Mouse (Mus musculus): ENCODE measurements around the gene Adamts10. TPM values are rescaled to one million over a fixed set of nuclear protein-coding genes. Genes with fewer than 3 reads are reported as not detected.

The Adamts10 gene
- polyA plus RNA-seq, 3 experiments from 2014 or later: 47.1 to 61.9 (median 61.1) TPM

DNA sequence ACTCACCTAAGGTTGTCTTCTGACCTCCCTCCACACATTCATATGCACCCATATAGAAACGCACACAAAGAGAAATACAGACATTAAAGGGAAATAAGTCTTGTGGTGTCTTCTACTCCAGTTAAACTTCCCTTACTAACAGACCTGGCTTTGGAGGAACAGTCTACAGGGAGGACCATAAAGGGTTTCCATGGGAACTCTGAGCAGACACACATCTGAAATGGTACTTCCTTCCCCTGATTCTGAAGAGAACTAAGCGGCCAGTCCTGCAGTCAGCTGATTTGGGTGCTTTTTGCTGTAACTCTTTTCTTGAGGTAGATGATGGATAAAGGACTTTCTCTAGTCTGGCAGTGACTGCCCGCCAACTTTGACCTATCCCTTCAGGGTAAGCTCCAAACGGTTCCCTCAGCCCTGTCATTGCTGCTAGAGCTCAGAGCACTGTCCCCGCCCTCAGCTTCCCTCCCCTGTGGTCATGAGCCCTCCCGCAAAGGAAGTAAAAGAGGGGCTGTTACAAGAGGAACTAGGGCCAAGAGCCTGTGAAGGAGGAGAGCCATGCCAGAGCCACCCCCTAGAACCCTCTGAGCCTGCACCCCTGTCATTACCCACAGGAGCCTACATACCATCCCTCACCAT, 31.3 kb downstream of the Adamts10 start, which contains the start of gene Myo1f:
Myo1f (plus strand) TSS at position 485 of the 633 bp plus-strand sequence.
- peak; percentile 75 for ATAC-seq

DNA sequence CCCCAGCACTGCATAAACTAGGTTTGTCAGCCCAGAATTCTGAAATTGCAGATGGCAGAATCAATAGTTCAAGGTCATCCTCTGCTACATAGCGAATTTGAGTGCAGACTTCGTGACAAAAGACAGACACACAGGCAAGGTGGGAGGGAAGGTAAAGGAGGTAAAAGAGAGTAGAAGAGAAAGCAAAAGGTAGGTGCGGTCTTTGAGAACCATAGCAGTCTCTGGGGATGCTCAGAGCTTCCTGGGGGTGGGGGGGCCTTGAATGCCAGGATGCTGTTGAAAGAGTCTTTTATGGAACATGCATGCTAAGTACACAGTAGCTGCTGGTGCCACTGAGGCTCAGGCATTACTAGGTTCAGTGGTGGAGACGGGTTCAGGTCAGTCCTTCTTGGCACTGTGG, 33.9 kb downstream of the Adamts10 start:
- peak; percentile 36 for ATAC-seq

GRCm38 (mm10) chr17:33563527-33564076, 39.6 kb downstream of the Adamts10 start:
- ATAC-seq: peak; percentile 59

DNA sequence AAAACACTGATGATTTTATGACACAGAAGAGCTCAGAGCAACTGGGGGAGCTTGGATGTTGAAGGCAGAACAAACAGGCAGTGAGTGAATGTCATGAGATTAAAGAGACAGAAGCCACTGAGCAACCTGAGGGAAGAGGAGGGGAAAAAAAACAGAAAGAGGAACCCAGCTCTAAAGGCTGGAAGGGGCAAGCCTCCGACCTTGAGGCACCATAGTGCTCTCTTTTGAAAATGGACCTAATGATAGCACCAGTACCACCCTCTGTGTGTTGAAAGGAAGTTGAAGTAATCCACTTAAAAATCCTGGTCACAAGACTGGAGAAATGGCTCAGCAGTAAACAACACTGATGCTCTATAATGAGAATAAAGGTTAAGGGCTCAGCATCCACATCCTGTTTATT, 40.6 kb downstream of the Adamts10 start:
- ATAC-seq: peak; percentile 44

GRCm38 (mm10) chr17:33566182-33566581, 42.2 kb downstream of the Adamts10 start:
- ATAC-seq: no peak

DNA sequence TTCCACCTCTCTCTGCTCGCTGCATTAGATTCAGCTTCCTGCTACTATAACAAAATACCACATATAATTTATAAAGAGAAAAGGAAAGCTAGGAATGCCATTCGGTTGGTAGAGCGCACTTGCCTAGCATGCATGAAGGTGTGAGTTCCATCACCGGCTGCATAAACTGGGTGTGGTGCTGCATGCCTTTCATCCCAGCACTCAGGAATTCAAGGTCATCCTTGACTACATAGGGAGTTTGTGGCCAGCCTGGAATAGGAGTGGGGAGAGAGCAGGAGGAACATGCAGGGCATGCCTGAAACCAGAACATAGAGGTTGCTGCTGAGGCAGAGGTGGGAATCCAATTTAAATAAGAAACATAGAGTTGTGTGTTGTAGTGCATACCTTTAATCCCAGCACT, 60.1 kb downstream of the Adamts10 start:
- no peak for ATAC-seq

DNA sequence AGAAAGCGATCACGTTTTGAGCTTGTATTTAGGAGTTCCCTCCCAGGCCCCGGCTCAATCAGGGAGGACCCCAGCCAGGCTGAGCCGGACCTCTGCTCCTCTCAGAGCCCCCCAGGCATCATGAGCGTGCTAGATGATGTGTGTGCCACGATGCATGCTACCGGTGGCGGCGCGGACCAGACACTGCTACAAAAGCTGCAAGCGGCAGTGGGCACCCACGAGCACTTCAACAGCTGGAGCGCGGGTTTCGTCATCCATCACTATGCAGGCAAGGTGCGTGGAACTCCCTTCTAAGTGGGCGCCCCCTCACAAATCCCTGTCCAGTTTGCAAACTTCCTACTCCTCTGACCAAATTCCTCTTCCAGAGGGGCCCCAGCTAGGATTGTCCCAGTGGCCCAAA, 62.0 kb downstream of the Adamts10 start:
- no peak for ATAC-seq

DNA sequence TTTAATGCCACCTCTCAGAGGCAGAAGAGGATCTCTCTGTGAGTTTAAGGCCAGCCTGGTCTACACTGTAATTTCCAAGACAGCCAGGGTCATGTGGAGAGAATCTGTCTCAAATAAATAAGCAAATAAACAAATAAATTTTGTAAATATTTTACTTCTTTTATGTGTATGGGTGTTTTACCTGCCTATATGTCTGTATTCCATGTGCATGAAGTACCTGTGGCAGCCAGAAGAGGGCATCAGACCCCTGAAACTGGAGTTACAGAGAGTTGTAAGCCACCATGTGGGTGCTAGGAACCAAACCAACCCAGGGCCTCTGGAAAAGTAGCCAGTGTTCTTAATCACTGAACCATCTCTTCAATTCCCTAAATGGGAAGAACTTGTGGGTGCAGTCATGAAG, 73.3 kb downstream of the Adamts10 start:
- no peak for ATAC-seq

DNA sequence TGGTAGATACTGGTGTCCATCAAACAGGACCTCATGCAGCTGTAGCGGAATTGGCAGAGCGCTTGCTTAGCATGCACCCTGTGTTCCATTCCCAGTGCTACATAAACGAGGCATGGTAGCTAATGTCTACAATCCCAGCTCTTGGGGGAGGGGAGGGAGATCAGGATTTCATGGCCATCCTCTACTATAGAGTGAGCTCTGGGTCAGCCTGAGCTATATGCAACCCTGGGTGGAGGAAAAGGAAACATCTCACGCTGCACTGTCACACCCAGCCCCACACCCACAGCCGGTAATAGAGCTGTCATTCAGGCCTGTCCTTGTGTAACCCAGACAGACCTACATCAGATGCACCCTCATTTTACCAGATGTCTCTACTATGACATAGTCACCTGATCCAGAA, 74.5 kb downstream of the Adamts10 start:
- no peak for ATAC-seq

DNA sequence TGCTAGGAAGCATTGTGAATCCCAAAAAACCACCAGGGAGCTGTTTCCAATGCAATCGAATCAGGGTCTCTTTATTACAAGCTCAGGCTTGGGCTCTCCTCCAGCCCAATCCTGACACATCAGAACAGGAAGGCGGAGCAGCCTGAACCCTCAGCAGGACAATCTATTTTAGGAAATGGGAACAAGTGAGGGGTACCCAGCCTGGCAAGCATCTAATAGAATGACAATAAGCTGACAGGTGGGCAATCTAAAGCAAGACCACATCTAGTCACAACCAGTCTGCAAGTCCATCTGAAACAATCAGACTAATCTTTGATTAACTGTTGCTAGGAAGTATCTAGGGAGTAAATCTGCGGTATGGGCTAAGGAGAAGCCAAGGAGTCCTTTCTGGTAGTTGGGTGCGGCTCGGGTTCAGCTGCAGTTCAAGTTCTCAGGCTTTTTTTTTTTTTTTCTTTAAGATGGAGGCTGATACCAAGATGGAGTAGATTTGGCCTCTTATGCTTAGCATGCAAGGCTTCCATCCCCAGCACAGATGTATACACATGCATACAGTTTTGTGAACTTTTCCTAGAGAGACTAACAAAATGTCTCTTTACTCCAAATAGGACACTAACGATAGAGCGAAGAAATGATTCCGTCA, 76.0 kb downstream of the Adamts10 start:
- no peak for ATAC-seq

DNA sequence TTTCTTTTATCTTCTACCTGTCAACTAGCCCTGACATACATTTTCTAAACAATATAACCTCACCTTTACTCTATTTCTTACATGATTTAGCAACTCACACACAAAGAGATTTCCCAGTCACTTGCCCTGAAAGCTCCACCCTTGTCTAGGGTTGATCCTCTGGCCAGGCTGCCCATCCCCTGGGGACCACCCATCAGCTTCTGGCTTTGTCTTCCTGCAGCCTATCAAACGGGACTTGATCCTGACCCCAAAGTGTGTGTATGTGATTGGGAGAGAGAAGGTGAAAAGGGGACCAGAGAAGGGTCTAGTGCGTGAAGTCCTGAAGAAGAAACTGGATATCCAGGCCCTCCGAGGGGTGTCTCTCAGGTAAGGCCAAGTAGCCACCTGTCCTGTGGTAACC, 76.8 kb downstream of the Adamts10 start:
- ATAC-seq: no peak

GRCm38 (mm10) chr17:33601947-33602346, 77.9 kb downstream of the Adamts10 start:
- ATAC-seq: no peak

Other genes starting within 250 kb of the Adamts10 start
- gene Zfp955b, start 234.7 kb upstream of the Adamts10 start, polyA plus RNA-seq (2017; shearing (Covaris generic)): 10 to 100 TPM in 2 of 3 experiments, 1 to 10 TPM in 1; 5.2 to 12.7 (median 10.7) TPM
- gene Zfp81, start 165.3 kb upstream of the Adamts10 start, polyA plus RNA-seq (2017; shearing (Covaris generic)): 10 to 100 TPM in 2 of 3 experiments, 1 to 10 TPM in 1; 8.2 to 15.8 (median 11.6) TPM
- 10 to 100 TPM; 11.3 to 14.5 (median 12.9) TPM for gene Zfp101, start 129.6 kb upstream of the Adamts10 start, polyA plus RNA-seq (2017; shearing (Covaris generic))
- not detected for gene Actl9, start 91.3 kb upstream of the Adamts10 start, polyA plus RNA-seq (2017; shearing (Covaris generic))
- 100 to 1,000 TPM in 1 of 3 experiments, 10 to 100 TPM in 2; 48.8 to 258 (median 51.4) TPM for gene Myo1f, start 31.5 kb downstream of the Adamts10 start, polyA plus RNA-seq (2017; shearing (Covaris generic))
- gene Zfp414, start 104.9 kb downstream of the Adamts10 start, polyA plus RNA-seq (2017; shearing (Covaris generic)): 10 to 100 TPM; 49.2 to 71.1 (median 57.9) TPM
- under 1 TPM; 0.57 to 0.93 (median 0.91) TPM for gene Pram1, start 113.9 kb downstream of the Adamts10 start, polyA plus RNA-seq (2017; shearing (Covaris generic))
- 100 to 1,000 TPM; 269 to 417 (median 346) TPM for gene Hnrnpm, start 162.7 kb downstream of the Adamts10 start, polyA plus RNA-seq (2017; shearing (Covaris generic))
- gene March2, start 194.5 kb downstream of the Adamts10 start, polyA plus RNA-seq (2017; shearing (Covaris generic)): 10 to 100 TPM; 22.4 to 38.0 (median 23.1) TPM
- gene Rab11b, start 236.3 kb downstream of the Adamts10 start, polyA plus RNA-seq (2017; shearing (Covaris generic)): 100 to 1,000 TPM; 261 to 354 (median 270) TPM

Measured in inflammation-experienced regulatory T-cells, adult 6 months (primary cell).